ENCODE assay signal across 24 mouse cellular contexts in the genomic region with DNA sequence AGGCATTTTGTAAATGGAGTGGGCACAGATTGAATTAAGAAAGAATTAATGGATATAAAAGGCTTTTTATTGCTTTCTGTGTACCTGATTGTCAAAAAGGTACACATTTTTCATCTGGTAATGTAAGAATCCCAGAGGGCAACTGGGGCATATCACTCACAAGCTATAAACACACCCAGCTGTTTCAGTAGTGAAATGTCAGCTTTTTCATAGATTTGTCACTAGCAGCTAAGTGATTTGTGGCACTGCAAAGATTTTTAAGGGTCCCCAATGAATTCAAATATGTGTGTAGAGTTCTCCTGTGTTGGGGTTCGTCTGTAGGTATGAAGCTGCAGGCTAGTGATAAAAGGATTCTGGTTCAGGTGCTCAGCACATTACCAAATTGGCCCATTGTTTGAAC.
"Had no signal": no experiment of that assay in that cellular context is flagged by ENCODE, and none has a peak within 500 bp of the region (broad histone marks: within the 10 kb centered on the region; RNA-seq: fewer than 3 reads in every experiment).

No protein-coding gene starts in this region.

- H3K4me2 ChIP-seq: kidney, embryonic 15.5 days; limb, embryonic 15.5 days; liver, embryonic 11.5 days; lung, embryonic 14.5 days; midbrain, embryonic 13.5 days had no signal

- H3K4me1 ChIP-seq: kidney, embryonic 15.5 days; limb, embryonic 15.5 days; midbrain, embryonic 10.5 days; midbrain, embryonic 13.5 days had no signal

- H3K27me3 ChIP-seq: kidney, embryonic 15.5 days; limb, embryonic 15.5 days; midbrain, embryonic 13.5 days had no signal

- H3K9ac ChIP-seq: kidney, embryonic 15.5 days; limb, embryonic 15.5 days; liver, embryonic 14.5 days; liver, postnatal 0 days; lung, embryonic 14.5 days; midbrain, embryonic 13.5 days had no signal

- ATAC-seq: intestine, postnatal 0 days; liver, postnatal 0 days; lung, postnatal 0 days; midbrain, embryonic 13.5 days; midbrain, embryonic 16.5 days had no signal

- H3K9me3 ChIP-seq: kidney, embryonic 15.5 days; limb, embryonic 15.5 days; midbrain, embryonic 10.5 days; midbrain, embryonic 13.5 days had no signal

- H3K4me3 ChIP-seq: kidney, embryonic 15.5 days; limb, embryonic 15.5 days; midbrain, embryonic 10.5 days; midbrain, embryonic 13.5 days; myocyte had no signal

- H3K36me3 ChIP-seq: kidney, embryonic 15.5 days; limb, embryonic 15.5 days; midbrain, embryonic 10.5 days; midbrain, embryonic 13.5 days had no signal

- H3K27ac ChIP-seq: kidney, embryonic 15.5 days; limb, embryonic 15.5 days; liver, embryonic 14.5 days; macrophage; midbrain, embryonic 10.5 days; midbrain, embryonic 13.5 days; stomach, postnatal 0 days had no signal

- DNase-seq: kidney, adult 8-10 months; kidney, postnatal 10 days; kidney, postnatal 36 days; layer of hippocampus, postnatal 36 days; left cerebral cortex, postnatal 4 days; liver, postnatal 0 days; lung, embryonic 14.5 days; right cerebral cortex, adult 18-20 months; right cerebral cortex, postnatal 14 days; right cerebral cortex, postnatal 4 days; thymus, adult 2 months; thymus, postnatal 14 days had no signal
